Mouse (Mus musculus) liver, postnatal 0 days (tissue): ENCODE results near the gene Tex2.

Source experiments
- CTCF ChIP-seq: sonication (generic); IDR thresholded peaks from 2 replicates; pipeline ENCODE4 v1.5.1; 2016; ENCODE audit warnings: antibody characterized with exemption, low read depth
- EP300 ChIP-seq: IDR thresholded peaks from 2 replicates; pipeline ENCODE4 v1.6.1; 2016; ENCODE audit warnings: antibody characterized with exemption, low read depth, mild to moderate bottlenecking

- TF ChIP-seq CTCF (no peak), EP300 (no peak)
Observed at GRCm38 (mm10) chr11:106581357-106581756, 31.9 kb downstream of the Tex2 start.
